Mouse (Mus musculus): ENCODE measurements around the gene Fmo9.

Gene Fmo9

GRCm38 (mm10) chr1:166681745-166682144 is at the start of gene Fmo9:
Gene Fmo9, minus strand, starts transcription at chr1:166681845.
- no peak for DNase-seq (ENCODE audit: low spot score in 2 of 2)

- peak; percentile 5 to 8 for DNase-seq (ENCODE audit: low spot score in 2 of 2)
These were observed 49.2 kb upstream of the Fmo9 start for GRCm38 (mm10) chr1:166730886-166731285.

DNA sequence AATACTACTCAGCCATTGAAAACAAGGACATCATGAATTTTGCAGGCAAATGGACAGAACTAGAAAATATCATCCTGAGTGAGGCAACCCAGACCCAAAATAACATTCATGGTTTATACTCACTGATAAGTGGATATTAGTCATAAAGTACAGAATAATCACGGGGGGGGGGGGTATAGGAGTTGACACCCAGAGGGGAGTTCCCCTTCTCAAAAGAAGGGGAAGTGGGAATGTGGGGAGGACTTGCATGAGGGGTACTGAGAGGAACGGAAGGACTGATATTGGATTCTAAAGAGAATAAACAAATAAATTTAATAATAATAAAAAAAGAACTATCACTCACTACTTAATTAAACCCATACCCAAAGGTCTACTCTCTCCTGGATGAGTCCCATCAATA is 48.6 kb upstream of the Fmo9 start:
- DNase-seq (ENCODE audit: low spot score in 2 of 2), result no peak

DNA sequence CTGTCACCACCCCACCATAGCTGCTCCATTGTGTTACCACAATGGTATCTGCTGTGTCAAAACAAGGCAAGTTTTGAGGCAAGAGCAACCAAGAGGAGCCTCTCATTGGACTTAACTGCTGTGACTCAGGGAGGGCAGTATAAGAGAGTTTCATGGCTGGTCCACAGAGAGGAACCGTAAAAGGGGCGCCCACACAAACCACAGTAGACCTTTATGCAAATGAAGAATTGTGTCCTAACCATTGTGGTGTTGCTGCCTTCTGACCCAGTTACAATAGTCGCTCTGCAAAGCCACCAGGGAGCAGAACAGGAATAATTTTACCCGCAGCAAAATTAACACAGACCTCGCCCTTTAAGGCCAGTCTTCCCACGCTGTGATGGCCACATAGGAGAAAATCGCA is 29.2 kb upstream of the Fmo9 start:
- no peak for DNase-seq (ENCODE audit: low spot score in 2 of 2)

DNA sequence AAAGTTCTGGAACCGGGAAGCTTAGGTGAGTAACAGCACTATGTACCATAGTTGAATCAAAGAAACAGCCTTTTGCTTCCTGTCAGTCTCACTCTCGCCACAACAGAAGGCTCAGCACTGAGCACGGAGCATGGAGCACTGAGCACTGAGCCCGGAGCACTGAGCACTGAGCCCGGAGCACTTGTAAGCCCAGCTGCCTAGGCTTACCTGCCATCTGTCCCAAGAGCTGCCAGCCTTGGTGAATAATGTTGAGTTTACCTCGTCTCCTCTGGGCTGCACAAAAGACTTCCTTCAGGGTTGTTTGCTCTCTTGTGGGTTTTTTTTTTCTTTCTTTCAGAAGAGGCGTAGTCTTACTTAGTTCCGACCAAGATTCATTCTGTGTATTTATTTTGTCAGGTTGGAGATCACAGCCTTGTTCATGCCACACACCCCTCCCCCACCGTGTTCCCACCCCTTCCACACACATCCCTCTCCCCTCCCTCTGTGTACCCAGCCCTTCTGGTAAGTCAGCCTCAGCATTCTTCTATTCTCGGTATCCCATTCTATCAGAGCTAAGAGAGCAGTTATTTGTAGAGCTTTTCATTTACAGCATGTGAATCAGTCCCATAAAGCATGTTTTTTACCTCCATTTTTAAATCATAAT is 20.7 kb upstream of the Fmo9 start:
- no peak for DNase-seq (ENCODE audit: low spot score in 2 of 2)

GRCm38 (mm10) chr1:166669264-166669663 is 12.4 kb downstream of the Fmo9 start:
- no peak for DNase-seq (ENCODE audit: low spot score in 2 of 2)

DNA sequence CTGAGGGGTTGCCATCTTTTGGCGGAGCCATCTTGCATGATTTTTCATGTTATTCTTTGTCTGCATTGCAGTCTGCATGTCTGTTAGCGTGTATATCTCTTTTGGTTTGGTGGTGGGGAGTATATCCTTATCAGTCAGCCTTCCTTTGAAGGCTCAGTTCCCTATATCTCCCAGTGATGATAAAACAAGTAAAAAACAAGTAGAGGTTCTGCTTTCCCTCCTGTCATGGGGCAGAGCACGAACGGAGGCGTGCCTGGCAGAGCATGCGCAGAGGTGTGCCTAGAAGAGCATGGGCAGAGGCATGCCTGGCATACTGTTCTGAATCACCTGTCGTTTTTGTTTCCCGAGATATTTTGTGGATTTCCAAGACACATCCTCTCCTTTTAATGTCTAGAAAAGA is 20.8 kb downstream of the Fmo9 start:
- no peak for DNase-seq (ENCODE audit: low spot score in 2 of 2)

GRCm38 (mm10) chr1:166647593-166647992 is 34.1 kb downstream of the Fmo9 start, which contains the start of gene Gm4847:
Gene Gm4847, minus strand, starts transcription at chr1:166647693.
- no peak for DNase-seq (ENCODE audit: low spot score in 2 of 2)

Data from spleen, postnatal 36 days (tissue).